Mouse (Mus musculus) cerebellum, adult 8-10 months (tissue): Measurements from ENCODE around the gene Neto2.
"Not testable (repeated sequence)": the region's sequence is repeated elsewhere in the genome, so short reads cannot be mapped to it uniquely, and the experiment has no call there.

Experiments
- DNase-seq: peaks from one replicate; pipeline ENCODE4 v3.0.0; 2022

The Neto2 gene

GRCm38 (mm10) chr8:85700751-85701351 is at the start of gene Neto2:
Gene Neto2 (minus strand): TSS chr8:85700924.
- peak; percentile 79 for DNase-seq

GRCm38 (mm10) chr8:85745053-85745452 is 44.3 kb upstream of the Neto2 start:
- DNase-seq, result no peak

- no peak for DNase-seq
These were observed 29.8 kb upstream of the Neto2 start for GRCm38 (mm10) chr8:85730545-85730944.

- DNase-seq, result no peak
These were observed 16.5 kb upstream of the Neto2 start for GRCm38 (mm10) chr8:85717271-85717670.

- no peak for DNase-seq
These were observed 16.0 kb upstream of the Neto2 start for GRCm38 (mm10) chr8:85716696-85717095.

- no peak for DNase-seq
These were observed 6.3 kb upstream of the Neto2 start for GRCm38 (mm10) chr8:85706988-85707387.

GRCm38 (mm10) chr8:85700101-85700750 is 498 bp downstream of the Neto2 start:
- peak; percentile 73 for DNase-seq

- DNase-seq, result peak; percentile 79
These were observed 1.7 kb downstream of the Neto2 start for GRCm38 (mm10) chr8:85699051-85699450.

- no peak for DNase-seq
These were observed 35.6 kb downstream of the Neto2 start for GRCm38 (mm10) chr8:85665146-85665545.

- DNase-seq, result peak; percentile 58
These were observed 38.7 kb downstream of the Neto2 start for GRCm38 (mm10) chr8:85661995-85662394.

GRCm38 (mm10) chr8:85651201-85651600 is 49.5 kb downstream of the Neto2 start:
- no peak for DNase-seq

GRCm38 (mm10) chr8:85648553-85648952 is 52.2 kb downstream of the Neto2 start:
- no peak for DNase-seq

- DNase-seq, result no peak
These were observed 55.6 kb downstream of the Neto2 start for GRCm38 (mm10) chr8:85644921-85645665.

GRCm38 (mm10) chr8:85624450-85624849 is 76.3 kb downstream of the Neto2 start:
- no peak for DNase-seq

GRCm38 (mm10) chr8:85623246-85623645 is 77.5 kb downstream of the Neto2 start:
- DNase-seq, result no peak

GRCm38 (mm10) chr8:85618789-85619188 is 81.9 kb downstream of the Neto2 start:
- DNase-seq, result no peak

GRCm38 (mm10) chr8:85617125-85617524 is 83.6 kb downstream of the Neto2 start:
- DNase-seq, result not testable (repeated sequence)

- no peak for DNase-seq
These were observed 91.9 kb downstream of the Neto2 start for GRCm38 (mm10) chr8:85608836-85609235.

GRCm38 (mm10) chr8:85607804-85608203 is 92.9 kb downstream of the Neto2 start:
- no peak for DNase-seq

GRCm38 (mm10) chr8:85606974-85607373 is 93.8 kb downstream of the Neto2 start:
- DNase-seq, result no peak

- DNase-seq, result no peak
These were observed 94.2 kb downstream of the Neto2 start for GRCm38 (mm10) chr8:85606561-85606960.

GRCm38 (mm10) chr8:85604201-85604600 is 96.5 kb downstream of the Neto2 start:
- no peak for DNase-seq

- peak; percentile 59 for DNase-seq
These were observed 97.4 kb downstream of the Neto2 start for GRCm38 (mm10) chr8:85603203-85603895.
